Mouse (Mus musculus): ENCODE measurements around the gene Usp7. TPM values are rescaled to one million over a fixed set of nuclear protein-coding genes. Genes with fewer than 3 reads are reported as not detected.
"Not testable (repeated sequence)": the region's sequence is repeated elsewhere in the genome, so short reads cannot be mapped to it uniquely, and the experiment has no call there.

The Usp7 gene
- polyA plus RNA-seq, 1 experiment from 2014 or later: 22.4 TPM

DNA sequence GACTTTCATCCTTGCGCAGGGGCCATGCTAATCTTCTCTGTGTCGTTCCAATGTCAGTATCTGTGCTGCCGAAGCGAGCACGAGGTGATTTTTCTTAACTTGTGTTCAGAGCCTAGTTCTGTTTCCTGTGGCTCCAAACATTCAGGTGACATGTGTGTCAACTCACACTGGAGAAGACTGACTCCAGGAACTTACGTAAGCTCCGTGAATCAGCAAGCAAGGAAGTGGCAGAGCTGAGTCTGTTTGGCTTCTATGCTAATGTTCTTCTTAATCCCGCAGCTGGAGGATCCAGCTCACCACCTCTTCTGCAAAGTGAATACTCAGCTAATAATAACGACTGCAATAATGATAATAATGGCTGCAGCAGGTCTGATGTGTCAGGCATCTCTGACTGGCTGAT, 25.9 kb downstream of the Usp7 start:
- Histone ChIP-seq H3K9me3 (replicated peaks; ENCODE audit: control insufficient read depth, low read length) (no peaks in the 10 kb centered on the region), H3K4me3 (ENCODE audit: low read depth, low read length) (no peak overlapping the region), H3K27ac (ENCODE audit: low read length) (peak overlapping the region; percentile 92), H3K36me3 (ENCODE audit: control insufficient read depth, insufficient read depth) (no peaks in the 10 kb centered on the region), H3K4me1 (ENCODE audit: control insufficient read depth, low read depth, low read length) (peaks cover 77% of the 10 kb centered on the region), H3K27me3 (ENCODE audit: control insufficient read depth, insufficient read depth, low read depth, low read length) (no peaks in the 10 kb centered on the region), H3K4me2 (ENCODE audit: low read depth, low read length) (no peak overlapping the region), H3K9ac (ENCODE audit: low read depth, low read length) (no peak overlapping the region; the same call in 1 of the 2 replicates)
- 45% methylated on average over 9 of the region's 9 CpGs for WGBS (ENCODE audit: insufficient replicate concordance)
- no peak for ATAC-seq (ENCODE audit: low read depth)

DNA sequence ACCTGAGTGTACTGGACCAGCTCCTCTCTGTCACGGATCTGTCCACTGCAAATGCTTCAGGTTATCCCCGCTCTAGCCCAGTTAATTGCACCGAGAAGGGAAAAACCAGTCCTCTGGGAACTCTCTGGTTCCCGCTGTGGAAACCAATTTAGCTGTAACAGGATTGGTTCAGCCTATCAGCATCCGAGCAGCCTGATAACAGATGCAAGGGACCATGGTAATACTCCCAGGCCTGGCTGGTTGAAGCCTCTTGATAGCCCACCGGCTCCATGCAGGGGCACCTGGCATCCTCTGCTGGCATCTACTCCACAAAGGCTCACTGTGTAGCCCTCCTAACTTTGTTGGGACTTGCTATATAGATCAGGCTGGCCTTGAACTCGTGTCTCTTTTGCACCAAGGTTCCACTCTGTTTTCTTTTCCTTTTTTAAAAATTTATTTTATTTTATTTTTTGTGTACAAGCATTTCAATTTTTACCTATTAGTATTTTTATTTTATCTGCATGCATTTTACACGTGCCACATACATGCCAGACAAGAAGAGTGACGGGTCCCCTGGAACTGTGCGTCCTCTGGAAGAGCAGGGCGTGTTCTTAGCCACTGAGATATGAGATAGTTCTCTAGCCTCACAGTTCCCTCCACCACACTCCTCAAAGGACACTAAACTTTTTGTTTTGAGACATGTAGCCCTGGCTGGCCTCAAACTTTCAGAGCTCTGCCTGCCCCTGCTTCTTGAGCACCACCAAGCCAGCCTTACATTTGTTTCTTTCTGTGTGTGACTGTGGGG, 27.8 kb downstream of the Usp7 start:
- peak; percentile 43 for ATAC-seq (ENCODE audit: low read depth)
- Histone ChIP-seq H3K36me3 (ENCODE audit: control insufficient read depth, insufficient read depth) (no peaks in the 10 kb centered on the region), H3K4me1 (ENCODE audit: control insufficient read depth, low read depth, low read length) (peaks cover 85% of the 10 kb centered on the region)

DNA sequence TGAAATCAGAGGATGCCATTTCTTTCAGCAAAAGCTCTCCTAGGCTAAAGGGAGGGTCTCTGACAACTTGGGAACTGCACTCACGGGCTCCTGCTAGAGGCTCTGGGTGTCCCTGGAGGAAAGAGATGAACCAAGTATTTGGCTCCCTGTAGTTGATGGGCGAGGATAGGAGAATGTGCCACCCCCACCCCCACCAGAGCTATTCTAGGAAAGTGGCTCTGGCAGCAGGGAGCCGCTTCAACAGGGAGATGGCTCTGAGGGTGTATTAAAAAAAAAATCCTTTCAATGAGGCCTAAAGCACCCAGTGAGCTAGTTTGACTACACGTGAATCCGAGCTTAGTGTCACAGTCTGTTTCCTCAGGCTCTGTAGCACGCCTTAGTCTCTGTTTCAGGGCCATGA, 29.1 kb downstream of the Usp7 start:
- H3K36me3 ChIP-seq (ENCODE audit: control insufficient read depth, insufficient read depth): no peaks in the 10 kb centered on the region
- ATAC-seq (ENCODE audit: low read depth): no peak
- peaks cover 79% of the 10 kb centered on the region for H3K4me1 ChIP-seq (ENCODE audit: control insufficient read depth, low read depth, low read length)
- H3K4me3 ChIP-seq (ENCODE audit: low read depth, low read length): no peak overlapping the region
- H3K27ac ChIP-seq (ENCODE audit: low read length): peak overlapping the region; percentile 48
- H3K27me3 ChIP-seq (ENCODE audit: control insufficient read depth, insufficient read depth, low read depth, low read length): no peaks in the 10 kb centered on the region
- WGBS (ENCODE audit: insufficient replicate concordance): 78% methylated on average over 6 of the region's 6 CpGs
- no peak overlapping the region for H3K9ac ChIP-seq (ENCODE audit: low read depth, low read length)
- no peaks in the 10 kb centered on the region for H3K9me3 ChIP-seq (replicated peaks; ENCODE audit: control insufficient read depth, low read length)
- H3K4me2 ChIP-seq (ENCODE audit: low read depth, low read length): no peak overlapping the region

More for the DNA sequence above, 27.8 kb downstream of the Usp7 start:
- Histone ChIP-seq H3K27me3 (ENCODE audit: control insufficient read depth, insufficient read depth, low read depth, low read length) (no peaks in the 10 kb centered on the region), H3K4me3 (ENCODE audit: low read depth, low read length) (no peak overlapping the region), H3K4me2 (ENCODE audit: low read depth, low read length) (peak overlapping the region; percentile 33), H3K9ac (ENCODE audit: low read depth, low read length) (peak overlapping the region; percentile 45), H3K27ac (ENCODE audit: low read length) (peak overlapping the region; percentile 92), H3K9me3 (replicated peaks; ENCODE audit: control insufficient read depth, low read length) (no peaks in the 10 kb centered on the region)
- WGBS (ENCODE audit: insufficient replicate concordance): 46% methylated on average over 11 of the region's 11 CpGs

DNA sequence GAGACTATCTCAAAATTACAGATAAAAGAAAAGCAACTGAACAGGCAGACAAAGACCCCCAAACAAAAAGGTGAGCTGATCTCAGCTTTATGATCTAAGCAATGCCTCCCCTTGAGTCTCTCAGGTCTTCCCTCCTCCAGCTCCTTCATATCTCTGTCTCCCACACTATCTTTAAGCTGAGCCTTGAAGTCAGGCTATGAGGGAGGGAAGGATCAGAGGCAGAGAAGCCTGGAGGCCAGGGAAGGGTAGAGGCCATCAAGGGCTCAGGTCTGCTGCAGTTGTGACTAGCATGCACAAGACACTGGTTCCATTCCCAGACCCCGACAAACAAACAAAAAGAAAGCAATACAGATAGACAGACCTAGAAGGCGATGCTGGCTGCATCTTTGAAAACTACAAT, 30.2 kb downstream of the Usp7 start:
- Histone ChIP-seq H3K27me3 (ENCODE audit: control insufficient read depth, insufficient read depth, low read depth, low read length) (no peaks in the 10 kb centered on the region), H3K4me3 (ENCODE audit: low read depth, low read length) (no peak overlapping the region), H3K9ac (ENCODE audit: low read depth, low read length) (peak overlapping the region; percentile 2), H3K9me3 (replicated peaks; ENCODE audit: control insufficient read depth, low read length) (no peaks in the 10 kb centered on the region), H3K36me3 (ENCODE audit: control insufficient read depth, insufficient read depth) (no peaks in the 10 kb centered on the region), H3K4me1 (ENCODE audit: control insufficient read depth, low read depth, low read length) (peaks cover 67% of the 10 kb centered on the region), H3K27ac (ENCODE audit: low read length) (peak overlapping the region; percentile 83), H3K4me2 (ENCODE audit: low read depth, low read length) (peak overlapping the region; percentile 10; the same call in 1 of the 2 replicates)
- WGBS (ENCODE audit: insufficient replicate concordance): 84% methylated on average over 2 of the region's 2 CpGs
- peak; percentile 79 for ATAC-seq (ENCODE audit: low read depth)

DNA sequence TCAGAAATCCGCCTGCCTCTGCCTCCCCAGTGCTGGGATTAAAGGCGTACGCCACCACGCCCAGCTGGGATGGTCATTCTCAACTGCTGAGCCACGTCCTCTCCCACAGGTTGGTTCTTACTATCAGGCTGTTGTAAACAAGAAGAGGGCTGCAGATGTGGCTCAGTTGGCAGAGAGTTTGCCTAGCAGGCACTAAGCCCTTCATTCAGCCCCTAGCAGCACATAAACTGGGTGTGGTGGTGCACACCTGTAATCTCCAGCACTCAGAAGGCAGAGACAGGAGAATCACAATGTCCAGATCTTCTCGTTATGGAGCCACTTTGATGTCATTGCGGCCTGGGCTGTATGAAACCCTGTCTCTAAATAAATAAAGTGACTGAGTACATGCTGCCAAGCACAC, 31.1 kb downstream of the Usp7 start:
- Histone ChIP-seq H3K27ac (ENCODE audit: low read length) (peak overlapping the region; percentile 83), H3K9me3 (replicated peaks; ENCODE audit: control insufficient read depth, low read length) (no peaks in the 10 kb centered on the region), H3K9ac (ENCODE audit: low read depth, low read length) (no peak overlapping the region), H3K27me3 (ENCODE audit: control insufficient read depth, insufficient read depth, low read depth, low read length) (no peaks in the 10 kb centered on the region), H3K4me3 (ENCODE audit: low read depth, low read length) (no peak overlapping the region), H3K36me3 (ENCODE audit: control insufficient read depth, insufficient read depth) (no peaks in the 10 kb centered on the region), H3K4me2 (ENCODE audit: low read depth, low read length) (peak overlapping the region; percentile 7; the same call in 1 of the 2 replicates), H3K4me1 (ENCODE audit: control insufficient read depth, low read depth, low read length) (peaks cover 58% of the 10 kb centered on the region)
- WGBS (ENCODE audit: insufficient replicate concordance): 61% methylated on average over 7 of the region's 7 CpGs
- peak; percentile 60 for ATAC-seq (ENCODE audit: low read depth)

DNA sequence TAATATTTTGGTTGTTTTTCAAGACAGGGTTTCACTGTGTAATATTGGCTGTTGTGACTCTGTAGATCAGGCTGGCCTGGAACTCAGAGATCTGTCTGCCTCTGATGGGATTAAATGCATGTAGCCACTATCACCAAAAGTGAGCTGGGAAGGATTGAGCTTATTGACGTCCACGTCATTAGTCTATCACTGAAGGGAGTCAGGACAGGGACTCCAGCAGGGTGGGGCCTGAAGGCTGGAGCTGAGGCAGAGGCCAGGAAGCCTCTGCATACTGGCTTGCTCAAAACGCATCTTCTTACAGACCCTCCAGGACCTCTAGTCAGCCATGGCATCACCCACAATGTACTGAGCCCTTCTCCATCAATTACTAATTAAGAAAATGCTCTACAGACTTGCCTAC, 33.1 kb downstream of the Usp7 start:
- ATAC-seq (ENCODE audit: low read depth): peak; percentile 65
- no peak overlapping the region for H3K4me3 ChIP-seq (ENCODE audit: low read depth, low read length)

DNA sequence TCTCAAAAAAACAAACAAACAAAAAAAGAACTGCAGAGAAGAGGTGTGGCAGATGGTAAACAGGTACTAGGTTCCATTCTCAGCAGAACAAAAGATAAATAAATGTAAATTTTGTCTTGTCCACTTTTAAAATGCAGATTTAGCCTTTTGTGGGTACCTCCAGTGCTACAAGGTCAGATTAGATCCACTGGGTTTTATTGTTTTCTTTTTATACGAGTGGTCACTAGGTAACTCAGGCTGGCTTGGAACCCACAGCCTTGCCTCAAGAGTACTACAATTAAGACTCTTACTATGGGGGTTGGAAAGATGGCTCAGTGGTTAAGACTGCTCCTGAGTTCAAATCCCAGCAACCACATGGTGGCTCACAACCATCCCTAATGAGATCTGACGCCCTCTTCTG, 33.9 kb downstream of the Usp7 start:
- H3K9me3 ChIP-seq (replicated peaks; ENCODE audit: control insufficient read depth, low read length): no peaks in the 10 kb centered on the region
- H3K4me2 ChIP-seq (ENCODE audit: low read depth, low read length): no peak overlapping the region
- H3K36me3 ChIP-seq (ENCODE audit: control insufficient read depth, insufficient read depth): no peaks in the 10 kb centered on the region
- H3K27ac ChIP-seq (ENCODE audit: low read length): no peak overlapping the region
- 80% methylated on average over 2 of the region's 2 CpGs for WGBS (ENCODE audit: insufficient replicate concordance)
- no peak overlapping the region for H3K4me3 ChIP-seq (ENCODE audit: low read depth, low read length)
- no peaks in the 10 kb centered on the region for H3K27me3 ChIP-seq (ENCODE audit: control insufficient read depth, insufficient read depth, low read depth, low read length)
- no peak overlapping the region for H3K9ac ChIP-seq (ENCODE audit: low read depth, low read length)
- no peak for ATAC-seq (ENCODE audit: low read depth)
- H3K4me1 ChIP-seq (ENCODE audit: control insufficient read depth, low read depth, low read length): peaks cover 40% of the 10 kb centered on the region

More for the DNA sequence above, 33.1 kb downstream of the Usp7 start:
- no peaks in the 10 kb centered on the region for H3K27me3 ChIP-seq (ENCODE audit: control insufficient read depth, insufficient read depth, low read depth, low read length)
- H3K9me3 ChIP-seq (replicated peaks; ENCODE audit: control insufficient read depth, low read length): no peaks in the 10 kb centered on the region
- H3K4me1 ChIP-seq (ENCODE audit: control insufficient read depth, low read depth, low read length): peaks cover 42% of the 10 kb centered on the region
- no peak overlapping the region for H3K4me2 ChIP-seq (ENCODE audit: low read depth, low read length)
- peak overlapping the region; percentile 48; the same call in 1 of the 2 replicates for H3K27ac ChIP-seq (ENCODE audit: low read length)
- H3K36me3 ChIP-seq (ENCODE audit: control insufficient read depth, insufficient read depth): no peaks in the 10 kb centered on the region
- WGBS (ENCODE audit: insufficient replicate concordance): 58% methylated on average over 3 of the region's 3 CpGs
- H3K9ac ChIP-seq (ENCODE audit: low read depth, low read length): no peak overlapping the region

GRCm38 (mm10) chr16:8757586-8757985, 34.5 kb downstream of the Usp7 start:
- H3K9ac ChIP-seq (ENCODE audit: low read depth, low read length); H3K36me3 ChIP-seq (ENCODE audit: control insufficient read depth, insufficient read depth); H3K4me3 ChIP-seq (ENCODE audit: low read depth, low read length); H3K27ac ChIP-seq (ENCODE audit: low read length); H3K9me3 ChIP-seq (replicated peaks; ENCODE audit: control insufficient read depth, low read length); H3K4me2 ChIP-seq (ENCODE audit: low read depth, low read length); H3K27me3 ChIP-seq (ENCODE audit: control insufficient read depth, insufficient read depth, low read depth, low read length); ATAC-seq (ENCODE audit: low read depth): not testable (repeated sequence)
- peaks cover 40% of the 10 kb centered on the region for H3K4me1 ChIP-seq (ENCODE audit: control insufficient read depth, low read depth, low read length)
- 88% methylated on average over 5 of the region's 6 CpGs for WGBS (ENCODE audit: insufficient replicate concordance)

DNA sequence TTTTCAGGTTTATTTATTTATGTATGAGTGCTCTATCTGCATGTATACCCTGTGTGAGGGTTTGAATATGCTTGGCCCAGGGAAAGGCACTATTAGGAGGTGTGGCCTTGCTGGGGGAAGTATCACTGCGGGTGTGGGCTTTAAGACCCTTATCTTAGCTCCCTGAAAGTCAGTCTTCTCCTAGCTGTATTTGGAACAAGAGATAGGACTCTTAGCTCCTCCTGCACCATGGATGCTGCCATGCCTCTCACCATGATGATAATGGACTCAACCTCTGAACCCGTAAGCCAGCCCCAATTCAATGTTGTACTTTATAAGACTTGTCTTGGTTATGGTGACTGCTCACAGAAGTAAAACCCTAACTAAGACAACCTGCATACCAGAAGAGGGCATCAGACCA, 39.8 kb downstream of the Usp7 start:
- 21% methylated on average over 2 of the region's 2 CpGs for WGBS (ENCODE audit: insufficient replicate concordance)
- ATAC-seq (ENCODE audit: low read depth): peak; percentile 89
- H3K9ac ChIP-seq (ENCODE audit: low read depth, low read length): peak overlapping the region; percentile 66
- H3K9me3 ChIP-seq (replicated peaks; ENCODE audit: control insufficient read depth, low read length): no peaks in the 10 kb centered on the region
- H3K4me2 ChIP-seq (ENCODE audit: low read depth, low read length): peak overlapping the region; percentile 62
- H3K4me3 ChIP-seq (ENCODE audit: low read depth, low read length): peak overlapping the region; percentile 28
- H3K27ac ChIP-seq (ENCODE audit: low read length): peak overlapping the region; percentile 97
- peaks cover 55% of the 10 kb centered on the region for H3K4me1 ChIP-seq (ENCODE audit: control insufficient read depth, low read depth, low read length)
- H3K27me3 ChIP-seq (ENCODE audit: control insufficient read depth, insufficient read depth, low read depth, low read length): no peaks in the 10 kb centered on the region
- no peaks in the 10 kb centered on the region for H3K36me3 ChIP-seq (ENCODE audit: control insufficient read depth, insufficient read depth)
